Mouse (Mus musculus) layer of hippocampus, postnatal 10 days (tissue): ENCODE results near the gene Sbp. TPM values are rescaled to one million over a fixed set of nuclear protein-coding genes. Genes with fewer than 3 reads are reported as not detected.
"Not testable (repeated sequence)": the region's sequence is repeated elsewhere in the genome, so short reads cannot be mapped to it uniquely, and the experiment has no call there.

ENCODE experiments used
- DNase-seq, 2 experiments: peaks; one replicate each; pipeline ENCODE4 v3.0.0; 2021; ENCODE audit warnings: low spot score in 2 of 2
- long read RNA-seq: library from polyadenylated mRNA; stranded (forward); transcript quantifications from one replicate; pipeline ENCODE4 v2.0.0, GENCODE M21; 2023
- total RNA-seq, 2 experiments: library from RNA; stranded (reverse); gene quantifications; 2 replicates each; pipeline ENCODE4 v1.2.3; 2021

The Sbp gene
- total RNA-seq = not detected
- long read RNA-seq = 0 reads

GRCm38 (mm10) chr17:23941372-23941771 lies at the start of gene Sbp:
Sbp (plus strand) TSS chr17:23941672.
- DNase-seq = no peak

- not testable (repeated sequence) for DNase-seq
Observed at GRCm38 (mm10) chr17:23917158-23917557, 24.3 kb upstream of the Sbp start, which contains the start of gene Dcpp3. Dcpp3 (plus strand) TSS chr17:23917458.

DNA sequence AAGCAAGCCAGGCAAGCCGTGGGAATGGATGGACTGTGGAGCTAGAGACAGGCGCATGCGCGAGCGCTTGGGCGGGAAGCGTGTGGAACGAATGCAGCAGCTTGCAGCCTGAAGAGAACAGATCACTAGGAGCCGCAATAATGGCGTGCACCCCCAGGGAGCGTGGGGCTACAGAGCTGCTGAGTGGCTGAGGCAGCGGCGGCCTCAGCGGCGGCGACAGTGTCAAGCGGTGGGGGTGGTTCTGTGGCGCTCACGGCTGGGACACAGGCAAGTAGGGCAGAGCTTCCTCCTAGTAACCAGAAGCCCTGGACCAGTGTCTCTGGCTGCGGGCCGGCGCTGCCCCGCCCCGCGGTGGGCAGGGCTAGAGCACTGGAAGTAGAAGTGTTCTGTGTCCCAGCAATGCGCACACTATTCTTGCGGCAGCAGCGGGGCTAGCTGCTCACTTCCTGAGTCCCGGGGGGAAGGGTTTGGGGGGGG lies 16.9 kb upstream of the Sbp start:
- DNase-seq = peak; percentile 85 to 88

DNA sequence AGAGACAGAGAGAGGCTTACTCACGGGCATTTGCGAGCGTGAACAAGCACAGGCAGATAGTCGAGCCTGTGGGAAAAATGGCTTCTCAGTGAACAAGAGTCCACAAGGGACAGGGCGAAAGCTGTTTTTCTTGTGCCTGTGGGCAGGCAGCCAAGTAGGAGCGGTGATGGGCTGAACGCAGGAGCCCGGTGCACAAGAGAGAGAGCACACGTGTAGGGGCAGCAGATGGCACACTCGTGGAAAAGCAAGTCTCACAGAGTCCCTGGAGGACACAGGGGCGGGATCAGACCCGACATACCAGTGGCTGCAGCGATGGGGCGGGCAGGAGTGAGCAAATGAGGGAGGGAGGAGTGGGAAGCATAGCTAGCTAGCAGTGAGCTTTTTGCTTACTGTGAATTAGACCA lies 16.4 kb upstream of the Sbp start:
- DNase-seq = peak; percentile 65 to 70

DNA sequence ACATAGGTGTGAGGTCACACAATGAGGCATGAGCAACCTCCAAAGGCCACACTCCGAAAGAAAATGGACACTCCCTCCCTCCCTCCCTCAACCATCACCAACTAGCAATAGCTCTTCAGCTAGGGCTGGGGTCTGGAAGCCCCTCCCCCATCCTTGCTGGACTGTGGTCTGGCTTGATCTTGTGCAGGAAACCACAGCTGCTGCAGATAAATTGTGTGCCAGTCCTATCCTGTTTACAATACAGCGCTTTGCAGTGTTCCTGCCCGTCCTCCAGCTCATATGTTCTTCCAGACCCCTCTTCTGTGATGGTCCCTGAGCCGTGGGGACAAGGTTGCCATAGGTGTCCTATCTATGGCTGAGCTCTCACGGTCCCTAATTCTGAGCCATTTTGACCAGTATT lies 10.3 kb upstream of the Sbp start:
- no peak for DNase-seq

DNA sequence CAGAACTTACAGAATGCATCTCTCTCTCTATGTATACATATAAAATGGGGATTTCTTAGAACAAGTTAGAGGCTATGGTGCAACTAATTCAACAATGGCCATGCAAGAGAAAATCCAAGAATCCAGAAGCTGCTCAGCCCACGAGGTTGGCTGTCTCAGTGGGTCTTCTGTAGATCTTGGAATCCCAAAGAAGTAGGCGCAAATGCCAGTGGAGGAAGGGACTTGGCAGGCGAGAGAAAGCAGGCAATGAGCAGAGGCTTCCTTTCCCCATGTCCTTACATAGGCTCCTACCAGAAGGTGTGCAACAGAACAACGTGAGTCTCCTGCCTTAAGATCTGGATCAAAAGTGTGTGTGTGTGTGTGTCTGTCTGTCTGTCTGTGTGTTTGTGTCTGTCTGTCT lies 6.0 kb downstream of the Sbp start:
- DNase-seq = not testable (repeated sequence)

GRCm38 (mm10) chr17:23949068-23949467 lies 7.6 kb downstream of the Sbp start:
- no peak for DNase-seq

- not testable (repeated sequence) for DNase-seq
Observed at GRCm38 (mm10) chr17:23950828-23951227, 9.4 kb downstream of the Sbp start.

GRCm38 (mm10) chr17:23955174-23955573 lies 13.7 kb downstream of the Sbp start, which contains the start of gene Sbpl:
Sbpl (minus strand) TSS chr17:23955274.
- DNase-seq = no peak

DNA sequence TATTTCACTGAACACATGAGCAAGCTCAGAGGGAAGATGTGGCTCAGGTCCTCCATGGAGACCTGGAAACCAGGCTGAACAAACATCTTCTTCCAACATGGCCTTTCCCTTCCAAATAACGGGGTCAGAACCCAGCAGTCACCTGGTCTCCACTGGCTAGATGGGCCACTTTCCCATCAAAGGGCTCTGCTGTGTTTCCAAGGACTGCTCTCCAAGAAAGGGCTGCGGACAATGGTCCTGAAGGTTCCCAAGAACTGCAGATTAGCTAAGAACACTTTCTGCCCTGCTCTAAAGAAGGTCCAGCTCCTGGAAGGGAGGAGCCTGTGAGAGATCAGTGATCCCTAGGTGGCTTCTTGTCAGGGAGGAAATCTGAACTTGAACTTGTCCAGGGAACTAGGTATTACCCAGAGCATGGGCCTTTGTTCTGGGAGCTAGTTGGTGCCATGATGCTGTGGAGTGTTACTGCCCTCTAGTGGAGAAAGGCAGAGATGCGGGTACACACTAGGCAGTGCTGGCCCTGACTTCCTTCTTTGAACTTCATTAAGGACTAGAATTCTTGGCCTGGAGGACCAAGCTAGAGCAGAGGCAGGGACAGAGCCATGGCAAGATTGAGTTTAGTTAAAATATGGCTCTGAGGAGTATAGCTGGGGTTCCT lies 18.7 kb downstream of the Sbp start:
- peak; percentile 88 to 91 for DNase-seq

DNA sequence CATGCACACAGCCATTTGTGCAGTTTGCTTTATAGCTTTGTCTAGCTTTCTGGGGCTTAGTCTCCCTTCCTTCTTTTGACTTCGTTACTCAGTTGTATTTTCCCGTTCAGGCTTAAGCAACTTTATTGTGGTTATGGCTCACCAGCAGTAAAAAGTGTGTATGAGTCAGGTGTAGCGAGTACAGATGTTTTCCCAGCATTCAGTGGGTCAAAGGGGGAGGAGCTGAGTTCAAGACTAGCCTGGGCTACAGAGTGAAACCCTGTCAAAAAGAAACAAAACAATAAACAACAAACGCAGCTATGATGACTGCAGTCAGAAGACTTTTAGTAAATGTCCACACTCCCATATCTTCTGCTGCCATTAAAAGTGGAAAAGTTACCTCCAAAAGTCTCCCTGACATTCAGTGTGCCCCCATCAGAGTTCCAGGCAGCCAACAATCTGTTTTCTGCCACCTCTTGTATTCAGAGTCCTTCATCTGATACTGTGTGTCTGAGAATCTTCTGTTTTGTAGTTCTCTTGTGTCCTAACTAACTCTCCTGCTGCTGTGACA lies 20.2 kb downstream of the Sbp start:
- DNase-seq = no peak

- DNase-seq = peak; percentile 17 to 21
Observed at GRCm38 (mm10) chr17:23965805-23966425, 24.4 kb downstream of the Sbp start.

DNA sequence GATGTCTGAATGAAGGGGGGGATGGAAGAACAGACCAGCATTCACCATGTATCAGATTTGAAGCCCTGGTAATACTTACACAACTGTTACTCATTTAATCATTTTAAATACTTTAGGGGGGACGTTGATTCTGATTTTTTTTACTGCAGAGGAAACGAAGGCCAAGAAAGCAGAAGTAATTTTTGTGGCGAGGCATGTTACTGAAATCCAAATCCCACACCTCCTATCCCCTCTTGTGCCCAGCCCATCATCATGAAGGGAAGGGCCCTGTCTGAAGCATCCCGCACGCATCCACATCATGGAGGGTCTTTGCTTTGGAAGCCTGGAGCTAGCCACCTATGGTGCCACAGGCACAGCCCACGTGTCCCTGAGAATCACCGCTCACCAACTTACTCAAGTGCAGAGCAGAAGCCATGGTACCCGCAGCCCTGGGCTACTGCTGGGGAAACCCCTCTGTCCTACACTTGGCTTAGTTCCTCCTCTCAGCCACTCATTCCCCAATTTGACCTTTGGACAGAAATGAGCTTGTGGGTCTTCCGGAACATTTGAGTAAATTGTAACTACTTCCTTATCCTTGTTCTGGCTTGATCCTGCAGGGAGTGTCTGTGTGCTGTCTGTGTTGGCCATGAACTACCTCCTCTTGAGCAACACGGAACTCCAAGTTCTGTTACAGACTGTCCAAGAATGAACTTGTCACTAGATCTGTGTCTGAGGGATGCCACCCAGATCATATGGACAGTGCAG lies 25.4 kb downstream of the Sbp start:
- DNase-seq = no peak

DNA sequence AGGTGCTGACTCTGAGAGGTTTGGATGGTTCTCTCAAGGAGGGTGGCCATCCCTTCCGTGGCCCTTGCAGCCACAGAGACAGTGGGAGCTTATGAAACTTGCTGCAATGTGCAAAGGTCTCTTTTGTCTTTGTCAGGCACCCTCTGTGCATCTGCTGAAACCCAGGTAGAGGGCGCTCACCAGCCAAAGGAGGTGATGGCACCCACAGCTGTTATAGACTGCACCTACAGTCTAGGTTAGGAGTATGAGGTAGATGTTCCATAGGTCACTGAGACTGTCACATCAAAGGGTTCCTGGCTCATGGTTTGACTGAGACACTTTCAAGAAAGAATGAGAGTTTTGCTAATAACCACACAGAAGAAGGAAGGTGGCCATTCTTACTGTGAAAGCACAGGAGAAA lies 27.3 kb downstream of the Sbp start:
- DNase-seq = no peak

- DNase-seq = peak; percentile 69 to 76
Observed at GRCm38 (mm10) chr17:23969231-23969630, 27.8 kb downstream of the Sbp start.

GRCm38 (mm10) chr17:23971315-23971714 lies 29.8 kb downstream of the Sbp start:
- DNase-seq = no peak

- DNase-seq = no peak
Observed at GRCm38 (mm10) chr17:23976665-23977064, 35.2 kb downstream of the Sbp start.

GRCm38 (mm10) chr17:23979471-23979870 lies 38.0 kb downstream of the Sbp start:
- DNase-seq = no peak

DNA sequence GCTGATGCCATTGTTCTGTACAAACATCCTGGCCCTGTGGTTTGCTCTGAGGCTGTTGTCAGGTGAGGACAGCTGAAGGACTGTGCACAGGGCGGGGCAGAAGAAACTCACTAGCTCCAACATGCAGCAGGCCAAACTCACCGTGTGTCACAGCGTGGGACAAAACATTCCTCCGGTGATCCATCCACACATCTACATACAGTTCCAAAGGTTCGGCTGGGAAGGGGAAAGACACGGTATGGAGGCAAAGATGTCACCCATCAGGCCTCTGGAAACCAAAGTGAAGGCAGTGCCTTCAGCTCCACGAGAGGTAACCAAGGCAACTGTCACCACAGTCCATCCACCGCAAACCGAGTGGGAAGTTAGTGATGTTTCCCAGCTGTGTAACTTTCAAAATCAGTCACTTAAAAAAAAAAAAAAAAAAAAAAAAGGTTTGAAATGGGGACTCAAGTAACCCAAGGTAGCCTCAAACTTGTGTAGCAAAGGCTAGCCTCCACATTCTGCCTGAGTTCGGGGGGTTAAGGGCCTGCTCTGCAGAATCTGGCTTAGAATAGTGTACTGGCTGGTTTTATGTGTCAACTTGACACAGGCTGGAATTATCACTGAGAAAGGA lies 38.9 kb downstream of the Sbp start, which contains the start of gene Prss30:
Gene Prss30 (minus strand): TSS at position 270 of the 613 bp plus-strand sequence.
- DNase-seq = no peak

- DNase-seq = no peak
Observed at GRCm38 (mm10) chr17:23982912-23983311, 41.4 kb downstream of the Sbp start.

- no peak for DNase-seq
Observed at GRCm38 (mm10) chr17:23984989-23985388, 43.5 kb downstream of the Sbp start.
